Mouse (Mus musculus) small intestine, adult 2 months (tissue): Measurements from ENCODE around the gene Ctnnal1.

Experiments used
- CTCF ChIP-seq: fragments of 200-500 bp; IDR thresholded peaks from 2 replicates; pipeline ENCODE4 v1.5.1; 2012; ENCODE audit warnings: low read depth, mild to moderate bottlenecking, control low read depth, inconsistent platforms, low read length, moderate library complexity, mixed read lengths; ENCODE audit not compliant: insufficient replicate concordance, insufficient read length; ENCODE audit errors: extremely low read depth
- POLR2A ChIP-seq: fragments of 200-500 bp; IDR thresholded peaks from 2 replicates; pipeline ENCODE4 v1.6.1; 2012; ENCODE audit warnings: low read depth, mild to moderate bottlenecking, control low read depth, inconsistent platforms, low read length, moderate library complexity

DNA sequence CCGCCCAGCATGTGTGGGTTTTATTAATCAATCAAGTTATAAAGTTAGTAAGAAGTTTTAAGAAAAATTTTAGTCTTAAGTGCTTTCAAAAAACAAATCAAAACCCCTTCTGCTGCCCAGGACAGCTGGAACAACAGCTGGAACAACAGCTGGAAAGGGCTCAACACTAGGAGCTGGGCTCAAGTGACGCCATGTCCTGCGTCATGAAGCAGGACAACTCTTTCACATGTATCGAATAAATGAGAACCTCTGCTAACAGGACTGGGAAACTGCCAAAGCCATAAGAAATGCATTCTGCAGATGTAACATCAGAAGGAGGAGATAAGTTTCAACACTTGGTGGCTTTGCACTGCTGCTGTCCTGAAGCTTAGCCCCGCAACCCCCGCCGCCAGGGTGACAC is 14.0 kb upstream of the Ctnnal1 start:
- TF ChIP-seq CTCF = no peak
- TF ChIP-seq POLR2A = no peak
